Mouse (Mus musculus) kidney, adult 8-10 months (tissue): ENCODE data around the gene Cilp2.
A peak's percentile ranks its signal among the peaks of the same experiment; 100 is the strongest.

Experiments
- DNase-seq, 2 experiments: peaks; one replicate each; pipeline ENCODE4 v3.0.0; 2022

The Cilp2 gene

DNA sequence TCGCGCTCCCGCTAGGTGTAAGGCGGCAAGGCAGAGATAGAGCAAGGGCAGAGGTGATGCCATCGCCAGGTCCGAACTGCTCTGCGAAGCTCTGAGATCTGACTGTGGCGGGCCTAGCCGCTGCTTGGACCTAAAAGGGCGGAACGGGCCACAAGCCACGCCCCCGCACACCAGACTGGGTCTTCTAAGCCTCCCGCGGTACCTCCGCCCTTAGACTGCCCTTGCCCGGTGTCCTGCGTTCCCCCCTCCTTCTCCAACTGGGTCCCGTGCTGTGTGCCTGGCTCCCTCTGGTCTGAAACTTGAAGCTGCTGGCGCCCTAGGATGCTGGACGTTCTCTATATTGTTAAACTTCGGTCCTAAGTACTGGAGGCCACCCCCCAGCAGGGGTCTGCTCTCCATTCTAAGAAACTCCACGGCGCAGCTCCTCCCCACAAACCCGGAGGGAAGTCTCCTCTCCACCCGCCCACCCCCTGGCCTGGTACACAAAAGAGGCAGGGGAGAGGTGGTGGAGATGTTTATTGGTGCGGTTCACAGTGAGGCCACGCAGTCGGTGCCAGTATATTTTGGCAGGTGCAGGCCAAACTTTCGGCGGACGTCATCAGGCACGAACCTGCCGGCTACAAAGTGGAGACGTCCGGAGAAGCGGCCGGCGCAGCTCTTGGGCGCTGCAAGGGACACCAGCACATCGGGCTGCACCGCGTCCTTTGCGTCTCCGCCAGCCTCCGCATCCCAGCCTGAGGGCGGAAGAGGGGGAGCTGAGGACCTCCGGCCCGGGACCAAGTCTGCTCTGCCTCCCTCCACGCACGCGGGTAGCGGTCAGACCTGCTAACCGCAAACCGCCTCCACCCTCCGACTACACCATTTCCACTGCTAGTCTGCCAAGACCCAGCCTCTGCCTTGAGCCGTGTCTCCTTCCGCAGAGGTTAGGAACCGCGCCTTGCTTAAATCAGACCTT lies at the start of gene Cilp2:
Gene Cilp2, minus strand, starts transcription at position 399 of the 955 bp plus-strand sequence.
- peak in 1 of 2 experiments; percentile 38 for DNase-seq

DNA sequence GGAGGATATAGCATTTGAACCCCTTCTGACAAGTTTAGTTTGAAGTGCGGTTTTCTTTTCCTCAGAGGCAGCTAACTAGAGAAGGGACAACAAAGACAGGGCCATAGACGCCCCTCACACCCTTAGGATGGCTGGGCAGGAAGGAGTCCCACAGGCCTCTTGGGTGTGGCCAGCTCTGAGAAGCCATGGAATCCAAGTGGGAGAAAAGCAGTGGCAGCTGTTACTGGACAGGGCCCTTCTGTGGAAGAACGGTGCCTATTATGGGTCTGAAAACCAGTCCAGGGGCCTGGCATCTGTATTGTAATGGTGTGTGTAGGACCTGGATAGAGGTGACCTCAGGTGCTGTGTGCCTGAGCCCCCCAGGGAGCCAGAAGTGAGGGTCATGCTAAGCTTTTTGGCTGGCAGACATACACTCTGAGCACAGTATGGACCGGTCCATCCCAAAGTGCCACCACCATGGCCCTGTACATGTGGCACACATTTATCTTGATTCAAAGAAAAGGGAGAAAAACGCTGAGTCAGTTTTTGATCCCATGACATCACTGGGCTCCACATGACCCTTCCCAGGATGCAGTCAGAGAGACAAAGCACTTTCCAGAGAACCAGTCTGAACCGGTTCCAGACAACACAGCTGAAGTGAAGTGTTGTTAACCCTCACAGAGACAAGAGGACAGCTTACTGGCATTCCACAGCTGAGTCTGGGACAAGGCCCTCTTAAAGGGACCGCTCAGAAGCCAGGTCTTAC lies 48.7 kb upstream of the Cilp2 start:
- peak; percentile 61 to 72 for DNase-seq

DNA sequence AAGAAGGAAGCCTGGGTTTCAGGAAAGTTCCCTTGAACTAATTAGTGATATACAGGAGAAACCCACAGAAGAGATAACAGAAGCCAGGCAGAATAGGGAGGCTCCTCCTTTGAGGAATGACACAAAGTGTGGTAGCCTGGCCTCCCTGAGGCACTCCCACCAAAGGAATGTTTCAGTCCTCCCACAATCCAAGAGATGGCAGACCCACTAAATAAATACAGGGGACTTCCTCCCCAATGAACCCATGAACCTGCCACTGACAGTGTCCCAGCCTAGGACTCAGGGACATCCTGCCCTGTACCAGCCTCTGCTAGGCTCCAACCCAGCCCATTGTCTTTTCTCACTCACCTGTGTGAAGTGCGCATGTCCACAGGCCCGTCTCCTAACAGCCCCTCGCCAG lies 47.9 kb upstream of the Cilp2 start:
- DNase-seq = no peak

DNA sequence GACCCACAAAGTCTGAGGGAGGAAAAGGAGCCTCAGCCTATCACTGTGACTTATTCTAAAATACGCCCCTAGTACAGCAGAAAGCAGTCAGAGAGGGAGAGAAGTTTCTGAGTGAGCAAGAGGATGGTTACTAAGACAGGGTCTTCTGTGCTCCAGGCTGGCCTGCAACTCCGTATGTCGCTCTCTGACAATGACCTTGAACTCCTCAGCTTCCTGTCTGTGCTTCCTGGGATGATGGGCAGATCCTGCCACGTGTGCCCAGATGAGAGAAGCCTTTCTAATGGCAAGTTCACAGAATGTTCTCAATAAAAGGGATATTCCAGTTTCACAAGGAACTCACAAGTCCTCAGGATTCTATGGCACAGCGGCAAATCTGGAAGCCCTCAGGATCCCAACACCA lies 47.1 kb upstream of the Cilp2 start:
- no peak for DNase-seq

DNA sequence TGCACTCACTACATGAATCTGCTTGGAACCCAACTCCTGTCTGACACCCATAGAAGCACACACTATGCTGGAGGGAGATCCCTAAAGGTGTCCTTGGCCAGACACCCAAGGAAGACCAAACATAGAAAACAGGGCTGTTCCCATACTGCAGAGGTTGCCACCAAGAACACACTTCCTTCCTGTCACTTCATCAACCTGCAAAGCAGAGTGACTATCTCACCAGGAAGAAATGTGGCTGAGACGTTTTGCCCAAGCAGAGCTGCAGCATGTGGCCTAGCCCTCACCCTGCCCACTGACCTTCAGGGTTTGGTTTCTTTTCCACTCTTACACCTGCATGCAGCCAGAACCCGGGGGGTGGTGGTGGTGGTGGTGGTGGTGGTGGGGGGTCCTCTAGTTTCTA lies 46.3 kb upstream of the Cilp2 start:
- DNase-seq = no peak

DNA sequence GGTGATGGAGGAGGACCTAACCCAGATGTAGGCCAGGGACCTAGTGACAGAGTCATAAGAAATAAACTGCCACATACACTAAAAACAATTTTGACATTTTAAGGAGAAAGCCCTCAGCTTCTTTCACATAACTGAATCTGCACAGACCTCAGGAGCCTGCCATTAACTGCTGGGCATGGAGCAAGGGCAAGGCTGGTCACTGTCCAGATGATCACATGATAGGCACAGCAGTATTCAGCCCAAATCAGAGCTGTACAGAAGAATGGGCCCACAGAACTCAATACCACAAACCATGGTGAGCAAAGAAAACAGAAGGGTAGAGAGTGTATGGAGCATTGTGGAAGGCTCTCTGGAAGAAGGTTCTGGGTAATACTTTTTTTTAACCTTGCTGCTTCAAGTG lies 39.4 kb upstream of the Cilp2 start:
- peak in 1 of 2 experiments; percentile 39 for DNase-seq

DNA sequence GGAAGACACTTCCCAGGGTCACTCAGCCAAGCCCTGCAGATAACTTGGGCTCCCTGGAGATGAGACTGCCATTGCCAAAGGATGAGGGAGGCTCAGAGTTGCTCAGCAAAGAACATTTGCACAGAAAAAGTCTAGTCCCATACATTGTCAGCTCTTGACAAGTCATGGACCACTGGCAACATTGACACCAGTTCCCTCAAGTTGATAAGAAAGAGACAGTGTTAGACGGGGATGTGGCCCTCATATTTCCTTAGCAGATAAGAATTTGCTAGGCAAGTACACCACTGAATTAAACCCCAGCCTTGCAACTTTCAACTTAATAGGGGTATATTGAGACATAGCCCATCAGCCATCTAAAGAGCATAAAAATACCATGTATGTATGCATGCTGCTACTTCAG lies 36.5 kb upstream of the Cilp2 start:
- DNase-seq = no peak

DNA sequence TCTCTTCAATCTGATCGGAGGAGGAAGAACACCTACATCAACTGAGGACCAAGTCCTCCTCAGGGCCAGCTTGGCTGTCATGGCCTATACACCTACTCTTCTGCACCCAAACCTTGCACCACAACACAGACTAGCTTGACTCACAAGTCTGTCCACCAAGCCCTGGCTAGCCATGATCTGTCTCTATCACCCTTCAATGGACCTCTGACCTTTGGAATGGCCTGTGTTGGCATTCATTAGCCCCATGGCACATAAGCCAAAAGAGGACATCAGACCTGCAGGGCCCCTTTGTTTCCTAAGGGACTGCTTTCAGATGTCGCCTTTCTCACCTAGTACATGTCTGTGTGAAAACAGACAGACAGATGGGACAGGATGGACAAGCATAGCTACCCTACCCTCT lies 33.7 kb upstream of the Cilp2 start:
- peak; percentile 59 to 67 for DNase-seq

DNA sequence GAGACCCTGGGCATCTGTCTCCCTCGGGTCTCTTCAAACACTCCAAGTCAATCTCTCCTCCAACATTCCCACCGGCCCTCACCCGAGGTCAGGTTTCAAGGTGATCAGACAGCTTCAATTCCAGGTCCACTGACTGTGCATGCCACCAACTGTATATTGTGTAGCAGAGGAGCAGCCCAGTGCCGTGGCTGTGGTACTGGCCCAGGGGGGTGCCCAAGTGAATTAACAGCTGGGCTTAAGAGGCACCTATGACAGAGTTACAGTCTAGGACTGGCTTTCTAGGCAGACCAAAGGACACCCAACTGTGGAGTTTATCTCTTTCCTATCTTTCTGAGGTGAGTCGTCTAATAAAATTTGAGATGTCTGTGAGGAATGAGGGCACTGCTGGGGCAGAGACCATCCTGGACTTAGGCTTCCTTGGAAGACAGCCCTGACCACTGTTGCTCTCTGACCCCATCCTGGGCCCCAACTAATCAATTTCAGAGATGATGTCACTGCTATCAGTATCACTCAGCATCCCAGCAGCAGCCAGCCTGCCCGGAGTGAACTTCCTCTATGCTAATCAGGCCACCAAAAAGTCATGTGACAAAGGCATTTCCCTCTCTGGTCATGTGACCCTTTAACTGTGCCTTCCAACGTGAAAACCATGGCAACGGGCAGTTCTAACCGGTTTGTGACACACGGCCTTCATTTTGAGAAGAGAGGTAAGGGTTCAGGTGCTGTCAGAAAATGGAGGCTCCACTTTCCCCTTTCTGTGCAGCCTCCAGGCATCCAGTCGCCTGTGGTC lies 32.6 kb upstream of the Cilp2 start:
- DNase-seq = peak; percentile 84 to 87

DNA sequence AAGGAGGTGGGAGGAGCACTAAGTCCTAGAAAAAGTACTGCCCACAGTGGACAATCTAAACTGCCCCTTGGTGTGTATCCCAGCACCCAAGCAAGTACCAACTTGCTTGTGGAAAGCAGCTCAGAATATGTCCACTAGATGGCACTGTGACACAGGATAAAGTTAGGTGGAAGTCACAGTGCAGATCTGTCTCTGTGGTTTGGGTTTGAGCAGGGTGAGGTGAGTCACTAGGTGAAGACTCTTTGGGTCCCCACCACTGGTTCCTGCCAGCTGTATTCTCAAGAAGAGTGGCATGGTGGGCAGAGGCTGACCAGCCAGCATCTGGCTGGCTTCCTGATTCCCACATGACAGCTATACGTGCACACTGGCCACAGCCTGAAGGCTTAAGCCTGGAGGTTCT lies 31.5 kb upstream of the Cilp2 start:
- peak; percentile 80 to 82 for DNase-seq

DNA sequence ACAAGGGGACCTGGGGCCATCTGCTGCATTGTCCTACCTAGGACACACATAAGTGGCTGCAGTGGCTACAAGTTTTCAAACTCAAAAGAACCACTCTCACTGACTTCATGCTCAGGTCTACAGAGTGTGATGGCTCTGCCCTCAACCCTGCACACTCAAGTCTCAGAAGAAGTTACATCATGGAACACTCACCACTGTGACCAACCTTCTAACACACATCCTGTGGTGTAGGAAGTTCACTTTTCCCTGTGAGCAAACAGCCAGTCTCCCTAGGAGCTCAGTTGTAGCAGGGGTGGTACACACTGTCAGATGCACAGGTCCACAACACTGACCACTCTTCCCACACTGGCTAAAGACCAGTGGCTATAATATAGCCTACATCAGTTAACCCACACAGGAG lies 31.0 kb upstream of the Cilp2 start:
- DNase-seq = no peak

DNA sequence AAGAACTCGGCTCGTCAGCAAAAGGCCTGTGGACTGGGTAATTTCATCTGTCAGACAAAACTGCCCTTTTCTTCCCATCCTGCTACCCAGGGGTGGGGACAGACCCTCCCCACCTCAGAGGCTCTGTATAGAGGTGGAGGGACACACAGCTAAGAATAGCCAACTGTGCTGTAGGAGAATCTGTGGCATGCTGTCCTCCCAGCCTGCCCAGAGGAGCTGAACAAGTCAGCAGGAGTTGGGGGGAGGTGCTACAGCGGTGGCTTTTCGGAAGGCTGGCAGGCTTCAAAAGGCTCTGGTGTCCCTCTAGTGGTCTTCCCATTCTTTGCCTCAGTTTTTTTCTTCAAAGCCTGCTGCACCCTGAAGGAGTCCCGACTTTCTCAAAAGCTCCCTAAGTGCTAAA lies 28.3 kb upstream of the Cilp2 start:
- DNase-seq = no peak

DNA sequence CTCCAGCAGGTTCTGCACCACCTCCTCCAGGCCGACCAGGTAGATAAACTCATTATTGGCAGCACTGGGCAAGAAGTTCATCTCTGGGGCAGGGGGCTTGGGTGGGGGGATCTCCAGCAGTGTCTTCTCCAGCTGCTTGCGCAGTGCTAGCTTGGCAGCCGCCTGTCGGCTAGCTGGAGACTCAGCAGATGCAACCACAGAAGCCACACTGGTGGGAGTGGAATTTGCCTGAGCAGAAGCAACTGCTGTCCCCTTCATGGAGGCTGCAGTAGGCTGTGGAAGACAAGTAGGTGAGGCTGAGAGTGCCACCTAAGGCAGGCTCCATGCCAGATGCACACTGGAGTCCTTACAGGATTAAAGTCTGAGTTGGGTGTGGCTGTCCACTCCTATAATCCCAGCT lies 27.0 kb upstream of the Cilp2 start:
- DNase-seq = no peak

DNA sequence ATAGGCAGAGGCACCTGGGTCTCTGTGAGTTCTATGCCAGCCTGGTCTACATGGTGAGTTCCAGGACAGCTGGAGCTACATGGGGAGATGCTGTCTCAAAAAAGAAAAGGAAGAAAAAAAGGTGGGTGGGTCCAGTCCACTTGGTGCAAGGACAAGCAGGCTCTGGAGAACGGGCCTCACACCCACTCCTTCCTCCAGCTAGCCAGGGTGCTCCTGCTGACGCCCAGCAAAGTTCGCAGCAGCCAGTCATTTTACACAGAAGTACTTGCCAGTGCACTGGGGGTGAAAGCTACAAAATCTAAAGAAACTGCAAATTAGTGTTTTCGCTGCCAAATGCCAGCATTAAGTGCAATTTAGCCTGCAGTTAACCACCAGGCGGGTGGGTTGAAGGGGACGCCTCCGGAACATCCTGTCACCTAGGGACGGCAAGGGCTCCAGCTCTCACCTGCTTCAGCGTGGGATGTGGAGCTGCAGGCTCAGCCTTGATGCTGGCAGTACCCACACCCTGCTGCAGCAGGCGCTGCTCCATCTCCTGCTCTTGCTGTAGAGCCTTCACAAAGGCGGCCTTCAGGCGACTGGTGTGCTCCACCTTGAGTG lies 25.1 kb upstream of the Cilp2 start:
- DNase-seq = no peak

DNA sequence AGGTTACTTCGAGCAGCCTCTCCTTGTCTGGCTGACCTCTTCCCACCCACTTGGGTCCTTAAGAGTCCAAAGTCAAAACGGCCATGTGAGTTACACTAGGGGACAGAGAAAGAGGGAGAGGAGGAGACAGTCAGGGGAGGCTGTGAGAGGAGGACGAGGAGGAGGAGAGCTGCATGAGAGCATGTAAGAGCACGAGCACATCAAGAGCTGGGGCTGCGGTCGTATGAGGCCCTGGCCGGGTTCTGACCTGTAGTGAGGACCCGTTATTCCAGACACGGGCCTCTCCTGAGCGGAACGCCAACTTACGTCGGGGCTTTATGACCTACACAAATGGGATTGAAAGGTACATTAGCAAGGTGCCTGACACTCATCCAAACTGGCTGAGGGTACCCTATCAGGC lies 24.4 kb upstream of the Cilp2 start:
- DNase-seq = no peak

DNA sequence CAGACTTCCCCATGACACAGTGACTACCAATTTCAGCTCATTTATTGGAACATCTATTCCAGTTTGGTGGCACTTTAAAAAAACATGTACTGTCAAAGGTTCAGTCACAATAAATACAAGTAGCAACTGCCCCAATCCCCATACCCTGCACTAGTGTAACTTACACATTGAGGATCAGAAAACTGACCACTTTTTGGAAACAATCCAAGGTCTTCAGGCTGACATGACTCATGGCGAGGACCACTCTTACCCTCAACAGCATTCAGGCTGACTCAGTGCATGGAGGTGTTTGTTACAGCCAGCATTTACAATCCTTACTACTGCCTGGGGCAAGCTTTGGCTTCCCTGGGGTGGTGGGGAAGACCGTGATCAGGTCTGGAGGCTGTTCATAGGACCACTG lies 19.6 kb upstream of the Cilp2 start:
- DNase-seq = no peak

DNA sequence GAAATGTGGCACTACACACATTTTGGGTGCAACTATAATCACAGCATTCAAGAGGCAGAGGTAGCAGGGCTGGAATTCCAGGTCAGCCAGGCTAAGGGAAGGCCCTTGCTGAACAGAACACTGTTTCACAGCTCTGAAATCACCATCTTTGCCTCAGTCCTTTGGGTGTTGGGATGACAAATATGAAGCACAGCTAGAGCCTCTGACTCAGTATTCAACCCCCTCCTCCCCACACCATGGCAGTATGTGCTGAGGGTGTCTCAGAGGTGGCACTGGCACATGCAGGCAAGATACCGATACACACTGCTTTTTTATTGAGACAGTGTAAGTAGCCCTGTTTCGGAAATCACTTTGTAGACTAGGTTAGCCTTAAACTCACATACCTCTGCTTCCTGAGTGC lies 18.8 kb upstream of the Cilp2 start:
- DNase-seq = no peak

DNA sequence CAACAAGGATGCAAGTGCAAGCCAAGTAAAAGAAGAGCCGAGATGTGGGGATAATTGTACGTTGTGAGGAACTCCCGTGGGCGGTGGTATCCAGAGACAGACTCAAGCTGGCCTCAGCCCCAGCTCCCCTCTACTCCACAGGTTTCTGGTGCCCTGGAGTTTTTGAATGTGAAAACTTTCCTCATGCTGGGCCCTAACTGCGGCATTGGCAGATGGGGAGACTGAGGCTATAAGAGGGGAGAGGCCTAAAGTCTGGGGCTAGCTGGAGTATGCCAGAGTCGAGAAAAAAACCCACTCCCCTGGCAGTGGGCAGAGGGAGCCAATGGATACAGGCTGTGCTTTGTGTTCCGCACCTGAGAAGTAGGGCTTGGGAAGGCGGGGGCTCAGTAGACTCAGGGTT lies 16.6 kb upstream of the Cilp2 start:
- no peak for DNase-seq

DNA sequence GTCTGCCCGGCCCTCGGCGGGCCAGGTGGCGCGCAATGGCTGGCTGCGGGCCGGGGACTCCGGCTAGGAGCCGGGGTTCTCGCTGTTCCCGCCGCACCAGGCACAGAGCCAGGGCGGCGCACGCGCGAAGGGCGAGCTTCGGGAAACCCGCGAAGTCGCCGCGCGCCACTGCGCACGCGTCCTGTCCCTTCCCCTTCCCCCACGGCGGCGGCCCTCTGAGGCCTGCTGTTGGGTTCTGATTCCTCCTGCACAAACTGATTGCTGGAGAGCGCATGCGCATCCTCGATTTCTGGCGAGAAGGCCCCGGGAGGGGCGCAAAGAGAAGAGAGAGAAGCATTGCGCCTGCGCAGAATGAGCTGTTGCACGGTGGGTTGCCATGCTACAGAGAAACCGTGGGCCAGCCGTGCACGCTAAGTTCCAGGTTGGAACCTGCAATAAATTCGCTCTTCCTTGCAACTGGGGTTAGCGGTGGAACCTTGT lies 15.6 kb upstream of the Cilp2 start:
- DNase-seq = peak; percentile 98 to 99

DNA sequence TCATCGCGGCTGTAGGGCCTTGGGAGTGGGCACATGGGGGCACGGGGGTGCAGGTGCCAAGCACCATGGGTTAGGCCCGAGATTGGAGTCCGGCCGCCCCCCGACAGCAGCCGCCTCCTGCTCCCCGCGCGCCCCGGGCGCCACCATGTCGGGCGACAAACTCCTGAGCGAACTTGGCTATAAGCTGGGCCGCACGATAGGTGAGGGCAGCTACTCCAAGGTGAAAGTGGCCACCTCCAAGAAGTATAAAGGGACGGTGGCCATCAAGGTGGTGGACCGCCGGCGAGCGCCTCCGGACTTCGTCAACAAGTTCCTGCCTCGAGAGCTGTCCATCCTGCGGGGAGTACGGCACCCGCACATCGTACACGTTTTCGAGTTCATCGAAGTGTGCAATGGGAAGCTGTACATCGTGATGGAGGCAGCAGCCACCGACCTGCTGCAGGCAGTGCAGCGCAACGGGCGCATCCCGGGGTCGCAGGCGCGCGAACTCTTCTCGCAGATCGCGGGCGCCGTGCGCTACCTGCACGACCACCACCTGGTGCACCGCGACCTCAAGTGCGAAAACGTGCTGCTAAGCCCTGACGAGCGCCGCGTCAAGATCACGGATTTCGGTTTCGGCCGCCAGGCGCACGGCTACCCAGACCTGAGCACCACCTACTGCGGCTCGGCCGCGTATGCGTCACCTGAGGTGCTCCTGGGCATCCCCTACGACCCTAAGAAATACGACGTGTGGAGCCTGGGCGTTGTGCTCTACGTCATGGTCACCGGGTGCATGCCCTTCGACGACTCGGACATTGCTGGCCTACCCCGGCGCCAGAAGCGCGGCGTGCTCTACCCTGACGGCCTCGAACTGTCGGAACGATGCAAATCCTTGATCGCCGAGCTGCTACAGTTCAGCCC lies 14.9 kb upstream of the Cilp2 start, which contains the start of the genes Tssk6, Ndufa13 and Yjefn3:
Gene Tssk6, plus strand, starts transcription at position 22 of the 900 bp plus-strand sequence.
Gene Ndufa13, minus strand, starts transcription at position 396 of the 900 bp plus-strand sequence.
Gene Yjefn3, minus strand, starts transcription at position 550 of the 900 bp plus-strand sequence.
- DNase-seq = peak in 1 of 2 experiments; percentile 41

DNA sequence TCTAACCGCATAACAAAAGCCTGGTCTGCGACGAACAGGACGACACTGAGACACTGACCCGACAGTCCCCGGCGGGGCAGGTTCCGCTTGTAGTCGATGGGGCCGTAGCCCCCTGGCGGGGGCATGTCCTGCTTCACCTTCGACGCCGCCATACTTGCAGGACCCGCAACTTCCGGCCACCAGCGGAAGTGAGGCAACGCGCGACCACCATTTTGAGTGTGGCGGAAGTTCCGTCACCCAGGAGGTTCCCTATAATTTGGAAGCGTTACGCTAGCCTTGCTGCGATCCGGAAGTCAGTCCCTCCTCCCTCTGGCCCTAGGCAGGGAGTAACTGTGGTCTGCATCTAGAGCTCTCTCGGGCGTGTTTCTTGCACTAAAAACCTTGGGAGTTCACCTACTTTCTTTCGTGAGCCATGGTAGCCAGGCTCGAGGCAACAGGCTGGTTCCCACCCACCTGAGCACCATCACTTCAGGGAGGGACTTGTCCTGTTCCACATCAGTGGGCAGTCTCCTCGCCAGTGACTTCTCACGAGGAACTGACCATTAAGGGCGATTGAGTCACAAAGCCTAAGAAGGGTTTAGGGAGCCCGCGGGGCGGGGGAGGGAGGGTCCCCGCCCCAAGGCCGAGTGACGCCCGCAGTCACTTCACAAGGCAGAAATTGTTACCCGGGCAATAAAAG lies 14.1 kb upstream of the Cilp2 start:
- peak; percentile 96 to 98 for DNase-seq
